Mouse (Mus musculus) adrenal gland, postnatal 36 days (tissue): ENCODE data around the gene Tada1. TPM values are rescaled to one million over a fixed set of nuclear protein-coding genes. Genes with fewer than 3 reads are reported as not detected.

ENCODE experiments used
- DNase-seq, 2 experiments: peaks; one replicate each; pipeline ENCODE4 v3.0.0; 2021; ENCODE audit warnings: mixed read lengths in 1 of 2
- long read RNA-seq, 2 experiments: library from polyadenylated mRNA; stranded (forward); transcript quantifications; one replicate each; pipeline ENCODE4 v2.0.0; 2021; ENCODE audit warnings: borderline sequencing depth in 2 of 2
- total RNA-seq, 2 experiments: library from RNA; stranded (reverse); gene quantifications; 2 replicates each; pipeline ENCODE4 v1.2.3; 2021

Gene Tada1
- total RNA-seq, result 10 to 100 TPM; 17.5 to 20.3 TPM
- long read RNA-seq, experiment 1, transcript Tada1-201 (8 exons, 2,215 nt), result major isoform, 31 of 33 reads
- long read RNA-seq, experiment 1, partial matches to known transcripts, result 0 of 33 reads
- long read RNA-seq, experiment 1, other reads (novel, unspliced or antisense), result 2 of 33 reads
- long read RNA-seq, experiment 2, transcript Tada1-201 (8 exons, 2,215 nt), result major isoform, 10 of 14 reads
- long read RNA-seq, experiment 2, partial matches to known transcripts, result 0 of 14 reads
- long read RNA-seq, experiment 2, other reads (novel, unspliced or antisense), result 4 of 14 reads

DNA sequence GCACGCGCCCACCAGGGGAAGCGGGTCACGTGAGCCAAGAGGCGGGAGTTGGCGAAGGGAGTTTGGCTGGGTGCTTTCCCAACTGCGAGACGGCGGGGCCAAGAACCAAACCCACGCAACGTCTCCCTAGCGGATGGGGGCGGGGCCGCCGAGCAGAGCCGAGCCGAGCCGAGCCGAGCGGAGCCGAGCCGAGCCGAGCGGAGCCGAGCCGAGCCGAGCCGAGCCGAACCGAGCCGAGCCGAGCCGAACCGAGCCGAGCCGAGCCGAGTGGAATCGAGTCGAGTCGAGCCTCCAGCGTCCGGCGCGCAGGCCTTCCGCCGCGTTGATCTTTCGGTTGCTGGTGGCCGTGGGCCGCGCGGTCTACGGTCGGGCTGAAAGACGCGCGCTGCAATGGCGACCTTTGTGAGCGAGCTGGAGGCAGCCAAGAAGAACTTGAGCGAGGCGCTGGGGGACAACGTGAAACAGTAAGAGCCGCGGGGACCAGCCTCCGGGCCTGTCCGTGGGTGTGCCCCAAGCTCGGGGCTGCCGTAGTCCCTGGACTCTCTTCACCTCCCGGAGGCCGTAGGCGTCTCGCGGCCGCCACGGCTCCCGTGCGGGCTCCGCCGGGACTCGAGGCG lies at the start of gene Tada1:
Gene Tada1 (plus strand): TSS at position 85 of the 617 bp plus-strand sequence.
- DNase-seq, result peak; percentile 92 to 95

DNA sequence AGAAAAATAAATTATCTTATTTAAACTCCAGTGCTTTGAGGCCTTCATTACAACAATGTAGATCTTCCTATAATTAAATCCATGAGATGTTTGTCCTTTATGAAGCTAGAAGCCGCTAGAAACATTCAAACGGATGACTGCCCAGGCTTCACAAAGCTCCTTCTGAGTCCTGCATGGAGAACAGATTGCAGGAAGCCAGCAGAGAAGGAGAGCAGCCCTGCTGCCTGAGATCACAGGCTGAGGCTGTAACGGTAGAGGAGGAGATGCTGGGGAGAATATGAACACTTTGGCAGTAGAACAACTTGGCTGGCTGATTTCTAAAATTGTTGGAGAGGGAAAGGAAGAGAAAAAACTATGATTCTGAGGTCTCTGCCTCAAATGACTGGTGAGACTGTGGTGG lies 48.1 kb upstream of the Tada1 start:
- DNase-seq, result no peak

DNA sequence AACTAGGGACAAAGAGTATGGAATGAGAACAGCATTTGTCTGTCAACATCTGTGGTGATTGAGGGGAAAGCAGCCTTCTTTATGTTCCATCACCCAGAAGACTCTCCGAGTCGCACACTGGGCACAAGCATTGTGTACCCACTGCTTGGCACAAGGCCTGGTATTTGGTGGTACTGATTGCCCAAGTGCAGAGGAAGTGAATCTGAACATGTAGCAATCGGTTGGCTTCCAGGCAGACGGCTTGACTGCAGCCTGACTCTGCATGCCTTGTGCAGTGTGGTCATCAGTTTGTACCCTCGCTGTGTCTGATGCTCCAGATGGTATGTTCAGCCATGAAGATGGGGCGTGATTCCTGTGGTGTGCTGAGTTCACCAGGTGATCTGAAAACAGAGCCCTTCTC lies 39.8 kb upstream of the Tada1 start:
- DNase-seq, result peak; percentile 4 to 12

DNA sequence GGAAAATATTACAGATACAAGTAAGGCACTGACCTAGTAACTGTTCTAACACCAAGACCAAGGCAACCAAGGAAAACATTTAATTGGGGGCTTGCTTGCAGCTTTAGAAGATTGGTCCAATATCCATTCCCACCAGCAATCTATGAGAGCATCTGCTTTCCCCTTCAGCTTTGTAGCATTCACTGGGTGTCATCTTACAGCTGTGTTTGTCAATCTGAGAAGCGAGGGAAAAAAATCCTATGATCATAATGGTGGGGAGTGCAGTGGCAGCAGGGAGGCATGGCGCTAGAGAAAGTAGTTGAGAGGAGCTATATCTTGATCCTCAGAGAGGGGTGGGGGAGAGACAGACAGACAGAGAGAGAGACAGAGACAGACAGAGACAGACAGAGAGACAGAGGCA lies 36.8 kb upstream of the Tada1 start:
- no peak for DNase-seq

DNA sequence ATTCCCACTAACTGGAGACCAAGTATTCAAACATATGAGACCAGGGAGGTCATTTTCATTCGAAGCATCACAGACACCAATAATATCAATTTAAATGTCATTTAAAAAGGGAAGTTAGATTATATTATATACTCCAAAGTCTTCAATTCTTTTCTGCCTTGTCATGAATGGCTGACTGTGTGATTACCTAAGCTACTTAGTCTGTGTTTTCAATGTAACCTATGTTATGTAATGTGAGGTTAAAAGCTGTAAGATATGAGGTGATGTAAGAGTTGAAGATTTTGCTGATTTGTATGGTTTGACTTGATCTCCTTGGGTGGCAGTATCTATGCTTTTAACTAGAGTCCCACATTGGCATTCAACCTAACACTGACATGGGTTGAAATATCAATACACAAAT lies 36.4 kb upstream of the Tada1 start:
- no peak for DNase-seq

DNA sequence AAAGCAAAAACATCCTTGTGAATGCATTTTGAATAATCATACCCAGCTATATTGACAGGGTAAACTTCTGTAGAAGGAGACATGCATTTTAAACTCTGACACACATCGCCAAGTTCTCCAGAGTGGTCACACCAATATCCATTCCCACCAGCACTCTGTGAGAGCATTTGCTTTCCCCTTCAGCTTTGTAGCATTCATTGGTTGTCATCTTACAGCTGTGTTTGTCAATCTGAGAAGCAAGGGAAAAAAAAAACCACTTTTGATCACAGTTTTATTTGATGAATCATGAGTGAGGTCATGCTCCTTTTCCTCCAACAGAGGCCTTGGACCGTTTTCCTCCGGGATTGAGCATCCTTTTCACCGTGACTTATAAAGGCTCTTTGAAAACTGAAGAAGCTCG lies 35.3 kb upstream of the Tada1 start:
- DNase-seq, result no peak

DNA sequence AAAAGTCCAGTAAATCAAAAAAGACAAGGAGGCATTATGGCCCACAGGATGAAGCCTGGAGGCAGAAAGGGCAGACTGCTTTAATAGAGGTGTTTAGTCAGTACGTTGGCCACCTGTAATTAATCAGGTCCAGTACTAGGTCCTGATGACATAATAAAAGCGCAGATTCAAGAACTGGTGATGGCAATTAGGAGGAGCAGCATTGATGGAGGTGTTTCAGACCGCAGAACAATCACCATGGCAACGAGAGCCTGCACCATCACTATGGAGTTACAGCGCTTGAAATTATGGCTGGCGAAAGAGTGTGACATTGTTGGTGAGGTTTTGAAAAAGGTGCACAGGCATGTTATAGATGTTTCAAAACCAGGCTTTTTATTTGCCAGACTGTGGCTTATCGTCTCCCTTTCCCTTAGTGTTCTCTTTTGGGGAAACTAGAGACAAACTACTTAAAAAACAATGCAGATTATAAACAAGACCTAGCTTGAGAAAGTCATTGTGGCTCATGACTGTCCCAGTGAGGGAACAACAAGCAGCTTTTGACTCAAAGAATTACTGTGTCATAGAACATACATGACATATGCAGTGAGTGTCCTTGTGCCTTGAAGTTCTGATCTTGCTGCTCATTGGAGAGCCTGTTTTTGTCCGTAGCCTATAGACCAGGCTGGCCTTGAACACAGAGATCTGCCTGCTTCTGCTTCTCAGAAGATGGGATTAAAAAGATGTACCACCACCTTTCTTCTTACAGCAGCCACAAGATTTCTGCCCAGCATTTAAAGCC lies 34.4 kb upstream of the Tada1 start:
- DNase-seq, result no peak

DNA sequence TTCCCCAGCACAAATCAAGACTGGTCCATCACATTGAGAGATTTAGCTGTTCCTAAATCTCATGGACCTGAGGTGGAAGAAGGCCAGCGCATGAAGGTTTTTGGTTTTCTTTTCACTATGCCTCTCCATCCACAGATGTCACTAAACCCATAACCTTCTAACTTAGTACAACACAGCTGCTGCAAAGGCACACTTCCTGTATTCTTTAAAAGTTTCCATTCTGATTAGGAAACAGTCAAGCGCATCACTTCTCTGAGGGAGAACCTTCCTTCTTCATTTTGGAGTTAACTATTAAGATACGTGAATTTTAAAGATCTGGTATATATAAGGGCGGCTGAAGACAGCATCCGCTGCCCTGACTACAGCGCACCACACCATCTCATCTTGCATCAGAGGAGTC lies 33.3 kb upstream of the Tada1 start:
- no peak for DNase-seq

DNA sequence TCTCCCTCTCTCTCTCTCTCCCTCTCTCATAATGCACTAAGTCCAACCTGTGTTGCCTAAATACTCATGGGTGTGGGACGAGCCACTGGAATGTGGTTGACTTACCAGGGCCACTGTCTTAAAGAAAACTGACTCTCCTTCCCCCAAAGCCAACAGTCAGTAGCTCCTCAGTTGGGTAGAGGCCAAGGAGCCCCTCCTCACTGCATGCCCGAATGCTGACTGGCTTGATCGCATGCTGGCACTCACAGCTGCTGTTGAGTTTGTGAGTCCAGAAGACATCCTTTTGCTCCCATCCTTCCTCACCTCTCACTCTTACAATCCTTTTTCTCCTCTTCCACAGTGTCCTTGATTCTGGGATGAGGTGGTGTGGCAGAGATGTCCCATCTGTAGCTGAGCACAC lies 32.0 kb upstream of the Tada1 start:
- no peak for DNase-seq

DNA sequence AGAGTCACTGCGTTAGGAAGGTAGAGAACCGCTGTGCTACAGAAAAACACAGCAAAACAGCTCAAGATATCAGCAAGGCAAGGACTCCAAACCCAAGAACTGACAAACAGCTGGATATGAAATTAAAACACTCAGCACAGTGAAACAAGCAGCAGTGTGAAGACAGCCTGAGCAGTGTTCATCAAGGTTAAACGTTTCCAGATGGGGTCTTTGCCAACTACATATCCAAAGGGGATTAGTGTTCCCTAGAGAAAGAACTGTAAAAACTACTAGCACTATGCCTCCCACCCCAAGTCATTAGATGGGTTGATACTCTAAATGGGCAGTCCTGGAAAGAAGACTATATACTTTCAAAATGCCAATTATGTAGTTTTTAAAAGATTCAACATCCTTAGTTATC lies 29.6 kb upstream of the Tada1 start:
- no peak for DNase-seq

DNA sequence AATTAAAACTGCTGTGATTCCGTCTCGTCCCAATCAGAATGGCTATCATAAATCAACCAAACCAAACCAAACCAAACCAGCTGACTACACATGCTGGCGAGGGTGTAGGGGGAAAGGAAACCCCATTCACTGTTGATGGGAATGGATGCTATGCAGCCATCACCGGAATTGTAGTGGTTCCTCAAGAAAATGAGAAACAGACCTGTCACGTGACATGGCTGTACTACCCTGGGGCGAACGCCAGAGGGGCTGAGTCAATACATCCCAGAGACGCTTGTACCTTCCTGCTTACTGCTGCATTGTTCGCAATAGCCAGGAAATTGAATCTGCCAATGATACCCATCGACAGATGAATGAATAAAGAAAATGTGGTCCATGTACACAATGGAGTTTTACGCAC lies 29.1 kb upstream of the Tada1 start:
- DNase-seq, result no peak

DNA sequence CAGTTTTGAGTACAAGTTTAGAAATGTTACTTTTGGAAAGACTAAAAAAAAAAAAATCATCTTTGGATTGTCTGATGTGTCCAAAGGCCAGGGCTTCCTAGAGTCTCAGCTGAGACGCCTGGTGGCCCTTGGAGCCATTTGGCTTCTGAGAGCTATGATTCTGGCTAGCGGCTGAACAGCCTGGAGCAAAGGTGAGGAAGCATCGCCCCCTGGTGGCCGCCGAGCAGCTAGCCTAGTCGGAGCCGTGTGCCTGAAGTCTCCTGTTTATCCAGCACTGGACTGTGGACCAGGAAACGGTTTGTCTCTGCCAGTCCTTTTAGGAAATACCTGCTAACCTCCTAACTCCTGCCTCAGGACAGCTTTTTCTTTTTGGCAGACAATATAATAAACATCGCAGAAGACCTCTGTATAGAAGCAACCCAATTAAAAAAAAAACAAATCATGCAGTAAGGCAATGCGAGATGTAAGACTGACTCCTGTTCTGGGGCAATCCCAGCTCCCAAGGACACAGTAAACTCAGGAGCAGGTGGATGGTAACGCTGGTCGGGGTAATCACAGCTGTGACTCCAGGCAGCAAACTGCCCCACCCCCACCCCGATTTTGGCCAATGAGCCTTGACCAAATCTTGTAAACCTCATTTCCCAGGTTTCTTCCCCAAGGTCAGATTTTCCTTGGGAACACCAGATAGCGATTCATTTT lies 18.6 kb upstream of the Tada1 start:
- peak; percentile 87 to 94 for DNase-seq

DNA sequence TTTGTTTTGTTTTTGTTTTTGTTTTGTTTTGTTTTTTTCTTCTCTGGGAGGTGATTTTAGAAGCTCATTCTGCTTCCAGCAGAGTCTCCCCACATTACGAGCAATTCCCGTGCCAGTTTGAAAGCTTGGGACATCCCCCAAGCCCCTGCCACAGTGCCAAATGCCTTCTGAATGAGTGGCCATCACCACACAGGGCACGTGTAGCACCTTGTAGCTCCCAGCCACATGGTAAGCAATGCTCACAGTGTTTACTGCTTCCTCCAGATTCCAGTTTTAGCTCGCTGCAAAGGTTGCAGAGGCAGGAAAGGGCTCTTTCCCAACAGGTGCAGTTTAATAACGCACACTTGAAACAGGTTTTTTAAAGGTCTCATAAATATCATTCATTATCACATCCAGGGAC lies 18.0 kb upstream of the Tada1 start:
- DNase-seq, result no peak

DNA sequence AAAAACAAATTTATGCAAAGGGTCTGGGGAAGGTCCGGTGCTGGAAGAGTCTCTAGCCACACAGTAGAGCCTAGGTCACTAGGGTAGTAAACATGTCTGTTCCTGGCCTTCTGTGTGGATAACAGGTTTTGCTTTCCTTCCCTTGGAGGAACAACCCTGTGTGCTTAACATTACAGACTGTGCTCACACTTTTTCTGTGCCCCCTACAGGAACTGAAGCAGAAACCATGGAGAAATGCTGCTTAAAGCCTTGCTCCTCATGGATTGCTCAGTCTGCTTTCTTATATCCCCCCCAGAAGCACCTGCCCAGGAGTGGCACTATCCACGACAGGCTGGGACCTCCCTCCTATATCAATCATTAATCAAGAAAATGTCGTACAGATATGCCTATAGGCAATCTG lies 17.1 kb upstream of the Tada1 start:
- DNase-seq, result no peak

DNA sequence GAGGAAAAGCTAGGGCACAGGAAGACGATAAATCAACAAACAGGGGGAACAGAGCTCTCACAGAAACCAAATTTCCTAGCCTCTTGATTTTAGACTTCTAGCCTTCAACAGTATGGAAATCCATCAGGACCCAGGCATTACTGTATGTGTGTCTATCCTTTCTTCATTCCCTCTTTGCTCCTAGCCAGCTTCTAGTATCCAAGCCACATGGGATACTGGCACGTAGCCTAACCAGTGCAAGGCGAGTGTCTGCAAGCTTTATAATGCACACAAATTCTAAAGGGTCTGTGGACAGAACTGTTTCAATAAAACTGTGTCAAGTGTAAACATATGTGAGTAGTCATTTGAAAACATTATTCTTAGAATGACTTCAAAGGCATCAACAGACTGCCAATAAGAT lies 16.2 kb upstream of the Tada1 start:
- no peak for DNase-seq

DNA sequence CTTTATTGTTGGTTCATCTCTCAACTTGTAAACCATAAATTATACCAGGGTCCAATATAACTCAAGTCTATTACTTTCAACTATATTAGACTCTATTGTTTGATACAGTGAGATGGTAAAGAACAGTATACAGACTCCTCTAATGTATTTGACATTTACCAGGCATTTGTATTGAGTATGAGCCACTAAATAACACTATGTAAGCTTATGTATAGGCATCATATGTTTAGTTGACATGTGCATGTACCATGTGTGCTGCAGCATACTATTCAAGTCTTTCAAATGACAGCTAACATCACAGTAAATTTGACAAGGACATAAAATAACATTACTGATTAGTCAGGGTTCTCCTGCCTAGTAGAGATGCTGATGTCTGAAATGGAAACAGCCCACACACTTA lies 15.8 kb upstream of the Tada1 start:
- DNase-seq, result no peak

DNA sequence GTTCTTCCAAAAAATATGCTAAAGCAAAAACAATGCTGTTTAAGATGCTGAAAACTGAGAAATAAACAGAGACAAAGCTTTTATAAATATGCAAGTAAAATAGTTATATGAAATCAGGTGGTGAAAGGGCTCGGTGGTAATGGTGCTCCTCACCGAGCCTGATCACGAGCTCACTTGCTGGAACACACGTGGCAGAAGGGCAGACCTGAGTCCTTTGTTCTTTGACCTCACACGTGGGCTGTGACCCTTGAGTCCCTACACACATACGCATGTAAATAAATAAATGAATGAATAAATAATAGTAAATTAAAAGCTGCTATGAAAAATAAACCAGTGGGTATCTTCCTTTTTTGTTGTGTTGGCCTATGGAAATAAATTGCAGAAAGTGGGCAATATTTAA lies 1.7 kb upstream of the Tada1 start:
- no peak for DNase-seq

DNA sequence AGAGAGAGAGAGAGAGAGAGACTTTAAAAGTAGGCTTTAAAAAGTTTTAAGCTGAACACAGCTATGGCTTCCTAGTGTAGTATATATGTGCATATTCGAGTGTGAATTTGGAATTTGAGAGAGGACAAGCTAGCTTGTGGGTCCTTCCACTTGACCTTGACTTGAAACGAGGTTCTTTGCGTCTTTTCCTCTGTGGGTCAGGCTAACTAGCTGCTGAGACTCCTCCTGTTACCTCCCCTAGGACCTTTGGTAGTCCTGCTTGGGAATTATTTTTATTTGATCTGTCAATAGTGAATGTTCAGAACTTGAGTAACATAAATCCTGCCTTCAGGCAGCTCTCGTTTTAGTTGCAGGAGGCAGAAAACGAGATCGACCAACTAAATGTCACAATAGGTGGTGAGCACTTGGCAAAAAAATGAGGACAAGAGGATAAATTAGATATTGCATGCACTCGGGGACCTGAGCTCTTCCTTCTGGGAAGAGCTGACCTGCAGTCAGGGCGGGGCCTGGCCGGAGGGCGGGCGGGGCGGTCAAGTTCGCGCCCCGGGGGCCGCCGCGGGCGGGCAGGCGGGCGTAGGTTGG lies 375 bp upstream of the Tada1 start:
- DNase-seq, result peak in 1 of 2 experiments; percentile 3

DNA sequence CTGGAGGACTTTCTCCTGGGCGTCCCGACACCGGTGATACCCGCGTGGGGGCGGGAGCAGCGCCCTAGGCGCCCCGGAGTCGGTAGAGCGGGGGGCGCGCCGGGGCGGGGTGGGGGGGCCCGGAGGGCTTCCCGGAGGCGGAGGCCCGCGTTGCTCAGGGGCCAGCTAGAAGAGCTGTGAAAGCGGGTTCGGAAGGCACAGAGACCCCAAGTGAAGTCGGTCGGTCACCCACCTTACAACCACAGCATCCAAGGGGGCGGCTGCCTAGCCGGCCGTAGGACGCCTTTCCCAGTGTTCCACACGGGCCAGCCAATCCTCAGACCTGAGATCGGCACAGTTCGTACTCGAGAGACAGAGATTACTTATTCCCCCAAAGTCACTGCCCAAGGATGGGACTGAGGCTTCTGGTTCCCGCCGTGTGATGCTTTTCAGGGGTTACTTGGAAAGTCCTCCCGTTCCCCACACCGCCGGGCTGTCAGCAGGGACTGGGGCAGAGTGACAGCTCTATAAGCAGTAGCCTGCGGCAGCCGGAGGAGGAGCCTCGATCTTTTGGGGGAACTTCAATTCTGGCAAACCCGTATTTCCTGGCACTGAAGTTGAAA lies 834 bp downstream of the Tada1 start:
- DNase-seq, result peak; percentile 65 to 70

DNA sequence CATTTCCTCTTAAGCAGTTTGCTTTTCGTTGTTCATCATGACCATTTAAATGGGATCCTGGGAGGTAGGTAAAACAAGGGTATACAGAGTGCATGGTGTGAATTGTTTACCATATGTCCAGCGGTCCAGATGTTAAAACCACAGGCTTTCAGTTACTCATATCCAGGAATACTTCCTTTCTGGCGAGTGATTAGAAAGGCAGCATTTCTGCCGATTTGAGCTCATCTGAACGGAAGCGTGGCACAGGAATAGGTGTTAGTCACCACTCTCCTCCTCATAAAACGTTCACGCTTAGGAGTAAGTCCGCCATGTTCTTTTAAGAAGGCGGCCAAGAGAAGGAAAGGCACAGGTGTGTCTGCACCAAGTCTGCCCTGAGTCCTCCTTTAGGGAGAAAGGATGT lies 2.4 kb downstream of the Tada1 start:
- DNase-seq, result no peak

DNA sequence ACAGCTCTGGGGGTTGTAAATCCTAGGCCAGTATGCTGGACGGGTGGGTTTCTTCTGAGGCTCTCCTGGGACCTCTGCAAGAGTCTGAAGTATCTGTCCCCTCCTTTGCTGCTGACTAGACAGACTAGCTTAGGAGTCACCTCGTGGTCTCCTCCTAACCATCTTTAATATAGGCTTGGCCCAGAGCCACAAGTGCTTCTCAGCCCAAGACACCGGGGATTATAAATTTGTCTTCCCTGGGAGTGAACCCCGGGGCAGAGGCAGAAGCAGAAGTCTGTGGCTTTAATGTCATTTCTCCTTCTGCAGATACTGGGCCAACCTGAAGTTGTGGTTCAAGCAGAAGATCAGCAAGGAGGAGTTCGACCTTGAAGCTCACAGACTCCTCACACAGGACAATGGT lies 2.9 kb downstream of the Tada1 start:
- no peak for DNase-seq

DNA sequence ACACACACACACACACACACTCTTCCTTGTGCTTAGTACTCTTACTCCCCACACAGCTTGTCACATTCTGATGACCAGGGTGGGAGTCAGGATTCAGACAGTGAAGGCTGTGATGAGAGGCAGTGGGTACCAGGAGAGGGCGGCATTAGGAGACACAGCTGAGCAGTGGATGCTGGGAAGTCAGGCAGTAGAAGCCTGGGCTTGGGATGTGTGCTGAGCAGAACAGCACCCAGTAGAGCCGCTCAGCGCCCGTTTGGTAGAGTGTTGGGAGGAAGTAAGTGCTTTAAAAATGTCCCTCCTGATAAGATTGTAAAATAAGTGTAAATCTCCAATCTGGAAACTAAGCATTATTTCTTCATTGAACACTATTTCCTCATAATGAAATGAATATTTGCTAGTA lies 3.7 kb downstream of the Tada1 start:
- no peak for DNase-seq
